Mouse (Mus musculus) hematopoietic stem cell, adult 5-6 weeks (primary cell): ENCODE results near the gene Frat2. TPM values are rescaled to one million over a fixed set of nuclear protein-coding genes. Genes with fewer than 3 reads are reported as not detected.

Experiments
- ATAC-seq, 2 experiments: fragments of 125-278 bp in 1 of 2; replicated peaks in 1 of 2; 2 replicates each; pipeline ENCODE4 v1.8.0; 2016 to 2017; ENCODE audit warnings: inconsistent platforms in 2 of 2, mild to moderate bottlenecking in 2 of 2, moderate number of reproducible peaks in 2 of 2, low read depth in 1 of 2, moderate TSS enrichment in 1 of 2; ENCODE audit not compliant: low FRiP score in 2 of 2, poor library complexity in 2 of 2, severe bottlenecking in 2 of 2, insufficient read depth in 1 of 2, low TSS enrichment in 1 of 2
- total RNA-seq: library from RNA; stranded (forward); fragments of 172-1452, 232-1000 nt; gene quantifications from 2 replicates; pipeline ENCODE4 v1.2.3, GENCODE M21; 2017

Gene Frat2
- total RNA-seq, 1 experiment from 2014 or later: 33.7 TPM

GRCm38 (mm10) chr19:41803322-41803721, 44.6 kb downstream of the Frat2 start:
- peak; percentile 48 to 51 for ATAC-seq

GRCm38 (mm10) chr19:41801742-41802369, 46.1 kb downstream of the Frat2 start, which contains the start of gene Arhgap19:
Gene Arhgap19, minus strand, starts transcription at chr19:41802047.
- ATAC-seq: peak; percentile 97 to 98

- no peak for ATAC-seq
These were observed 46.8 kb downstream of the Frat2 start for GRCm38 (mm10) chr19:41800986-41801741.

- ATAC-seq: no peak
These were observed 47.5 kb downstream of the Frat2 start for GRCm38 (mm10) chr19:41800451-41800850.

GRCm38 (mm10) chr19:41797536-41797935, 50.4 kb downstream of the Frat2 start:
- peak in 1 of 2 experiments; percentile 15; a peak in 1 of 4 replicates for ATAC-seq

GRCm38 (mm10) chr19:41796789-41797327, 51.1 kb downstream of the Frat2 start:
- peak in 1 of 2 experiments; percentile 34; a peak in 1 of 4 replicates for ATAC-seq

- ATAC-seq: peak; percentile 41 to 72; a peak in 3 of 4 replicates
These were observed 51.7 kb downstream of the Frat2 start for GRCm38 (mm10) chr19:41796148-41796760.

Other genes starting within 250 kb of the Frat2 start
- 0.13 TPM in 1 of 2 replicates, not detected in the other for gene Slit1, start 104.5 kb downstream of the Frat2 start, total RNA-seq
- 17.8 and 26.8 TPM in 2 replicates for gene Arhgap19, start 46.1 kb downstream of the Frat2 start, total RNA-seq
- gene Frat1, start 18.2 kb downstream of the Frat2 start, total RNA-seq: 11.4 and 16.7 TPM in 2 replicates
- gene Rrp12, start 48.0 kb upstream of the Frat2 start, total RNA-seq: 12.2 and 18.9 TPM in 2 replicates
- 112 and 157 TPM in 2 replicates for gene Pgam1, start 63.8 kb upstream of the Frat2 start, total RNA-seq
- gene Exosc1, start 85.3 kb upstream of the Frat2 start, total RNA-seq: 50.7 and 52.2 TPM in 2 replicates
- gene Zdhhc16, start 85.3 kb upstream of the Frat2 start, total RNA-seq: 22.3 and 26.4 TPM in 2 replicates
- 23.1 and 24.8 TPM in 2 replicates for gene Mms19, start 133.0 kb upstream of the Frat2 start, total RNA-seq
- gene Ubtd1, start 133.6 kb upstream of the Frat2 start, total RNA-seq: 3.3 and 14.9 TPM in 2 replicates
- not detected in 2 replicates for gene Ankrd2, start 187.9 kb upstream of the Frat2 start, total RNA-seq
- 0.94 TPM in 1 of 2 replicates, not detected in the other for gene Hoga1, start 197.5 kb upstream of the Frat2 start, total RNA-seq
- gene 4933411K16Rik, start 204.1 kb upstream of the Frat2 start, total RNA-seq: not detected in 2 replicates
- 1.1 and 2.8 TPM in 2 replicates for gene Morn4, start 238.2 kb upstream of the Frat2 start, total RNA-seq
- gene Pi4k2a, start 242.3 kb upstream of the Frat2 start, total RNA-seq: 8.3 and 9.1 TPM in 2 replicates